Mouse (Mus musculus): ENCODE data around the gene Gpx2. TPM values are rescaled to one million over a fixed set of nuclear protein-coding genes. Genes with fewer than 3 reads are reported as not detected.

Gpx2 gene
- polyA plus RNA-seq, 1 experiment from 2014 or later, result 0.22 TPM

DNA sequence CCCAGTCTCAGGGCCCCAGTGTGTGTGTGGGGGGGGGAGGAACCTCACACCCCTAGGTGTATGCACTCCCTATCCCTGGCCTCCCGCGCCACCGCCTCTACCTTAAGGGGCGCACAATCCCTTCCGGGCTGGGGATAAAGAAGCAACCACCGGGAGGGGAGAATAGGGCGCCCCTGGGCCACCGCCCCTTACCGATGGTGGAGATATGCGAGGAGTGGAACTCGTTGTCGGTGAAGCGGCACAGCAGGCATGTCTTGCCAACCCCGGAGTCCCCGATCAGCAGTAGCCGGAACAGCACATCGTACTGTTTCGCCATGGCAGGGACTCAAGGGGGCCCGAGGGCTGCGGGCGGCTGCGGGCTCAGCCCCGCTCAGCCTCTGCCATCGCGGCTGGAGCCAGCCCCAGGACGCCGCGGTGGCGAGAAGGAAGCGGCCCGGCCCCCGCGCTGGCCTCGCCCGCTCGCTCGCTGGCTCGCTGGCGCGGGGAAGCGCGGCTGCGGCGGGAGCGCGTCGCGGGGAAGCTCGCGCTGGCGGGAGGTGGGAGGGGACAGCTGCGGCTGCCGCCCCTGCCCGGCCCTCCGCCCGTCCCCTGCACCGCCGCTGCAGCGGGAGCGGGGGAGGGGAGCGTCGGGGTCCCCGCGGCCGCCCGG is 26.8 kb upstream of the Gpx2 start:
- peak; percentile 81 for ATAC-seq
- under 1% methylated on average over 65 of the region's 66 CpGs for WGBS

GRCm38 (mm10) chr12:76820615-76821014 is 25.3 kb upstream of the Gpx2 start:
- no peak for ATAC-seq
- no peaks in the 10 kb centered on the region for H3K9me3 ChIP-seq (ENCODE audit: control insufficient read depth, low read length)
- H3K27me3 ChIP-seq (replicated peaks; ENCODE audit: control insufficient read depth, insufficient read depth, low read length), result no peaks in the 10 kb centered on the region; the same call in 1 of the 2 replicates
- H3K27ac ChIP-seq (ENCODE audit: low read length), result no peak overlapping the region
- H3K4me2 ChIP-seq (ENCODE audit: low read length), result peak overlapping the region; percentile 83
- 51% methylated on average over 4 of the region's 4 CpGs for WGBS
- H3K4me3 ChIP-seq (replicated peaks; ENCODE audit: low read length), result no peak overlapping the region
- no peak overlapping the region for H3K9ac ChIP-seq (replicated peaks; ENCODE audit: low read depth, low read length)
- no peaks in the 10 kb centered on the region for H3K36me3 ChIP-seq (ENCODE audit: control insufficient read depth, insufficient read depth)
- H3K4me1 ChIP-seq (replicated peaks; ENCODE audit: control insufficient read depth, insufficient read depth, low read length), result peaks cover 16% of the 10 kb centered on the region

More for the DNA sequence above, 26.8 kb upstream of the Gpx2 start:
- peak overlapping the region; percentile 91 for H3K9ac ChIP-seq (replicated peaks; ENCODE audit: low read depth, low read length)
- peak overlapping the region; percentile 79 for H3K4me3 ChIP-seq (replicated peaks; ENCODE audit: low read length)
- H3K4me2 ChIP-seq (ENCODE audit: low read length), result peak overlapping the region; percentile 83
- H3K36me3 ChIP-seq (ENCODE audit: control insufficient read depth, insufficient read depth), result no peaks in the 10 kb centered on the region
- H3K27ac ChIP-seq (ENCODE audit: low read length), result peak overlapping the region; percentile 54
- peaks cover 16% of the 10 kb centered on the region for H3K4me1 ChIP-seq (replicated peaks; ENCODE audit: control insufficient read depth, insufficient read depth, low read length)
- H3K27me3 ChIP-seq (replicated peaks; ENCODE audit: control insufficient read depth, insufficient read depth, low read length), result no peaks in the 10 kb centered on the region; the same call in 1 of the 2 replicates
- H3K9me3 ChIP-seq (ENCODE audit: control insufficient read depth, low read length), result no peaks in the 10 kb centered on the region

- no peak for ATAC-seq
Measured at GRCm38 (mm10) chr12:76819816-76820215, 24.5 kb upstream of the Gpx2 start.

GRCm38 (mm10) chr12:76818908-76819307 is 23.6 kb upstream of the Gpx2 start:
- Histone ChIP-seq H3K9ac (replicated peaks; ENCODE audit: low read depth, low read length) (no peak overlapping the region), H3K4me2 (ENCODE audit: low read length) (no peak overlapping the region), H3K27me3 (replicated peaks; ENCODE audit: control insufficient read depth, insufficient read depth, low read length) (no peaks in the 10 kb centered on the region; the same call in 1 of the 2 replicates), H3K27ac (ENCODE audit: low read length) (no peak overlapping the region), H3K36me3 (ENCODE audit: control insufficient read depth, insufficient read depth) (no peaks in the 10 kb centered on the region), H3K4me1 (replicated peaks; ENCODE audit: control insufficient read depth, insufficient read depth, low read length) (peaks cover 16% of the 10 kb centered on the region), H3K9me3 (ENCODE audit: control insufficient read depth, low read length) (no peaks in the 10 kb centered on the region), H3K4me3 (replicated peaks; ENCODE audit: low read length) (no peak overlapping the region)
- 94% methylated on average over 9 of the region's 9 CpGs for WGBS
- no peak for ATAC-seq

More at GRCm38 (mm10) chr12:76819816-76820215, 24.5 kb upstream of the Gpx2 start:
- Histone ChIP-seq H3K4me2 (ENCODE audit: low read length) (no peak overlapping the region), H3K27me3 (replicated peaks; ENCODE audit: control insufficient read depth, insufficient read depth, low read length) (no peaks in the 10 kb centered on the region; the same call in 1 of the 2 replicates), H3K4me3 (replicated peaks; ENCODE audit: low read length) (no peak overlapping the region), H3K36me3 (ENCODE audit: control insufficient read depth, insufficient read depth) (no peaks in the 10 kb centered on the region), H3K9ac (replicated peaks; ENCODE audit: low read depth, low read length) (no peak overlapping the region), H3K4me1 (replicated peaks; ENCODE audit: control insufficient read depth, insufficient read depth, low read length) (peaks cover 16% of the 10 kb centered on the region), H3K27ac (ENCODE audit: low read length) (no peak overlapping the region), H3K9me3 (ENCODE audit: control insufficient read depth, low read length) (no peaks in the 10 kb centered on the region)
- 43% methylated on average over 6 of the region's 6 CpGs for WGBS

DNA sequence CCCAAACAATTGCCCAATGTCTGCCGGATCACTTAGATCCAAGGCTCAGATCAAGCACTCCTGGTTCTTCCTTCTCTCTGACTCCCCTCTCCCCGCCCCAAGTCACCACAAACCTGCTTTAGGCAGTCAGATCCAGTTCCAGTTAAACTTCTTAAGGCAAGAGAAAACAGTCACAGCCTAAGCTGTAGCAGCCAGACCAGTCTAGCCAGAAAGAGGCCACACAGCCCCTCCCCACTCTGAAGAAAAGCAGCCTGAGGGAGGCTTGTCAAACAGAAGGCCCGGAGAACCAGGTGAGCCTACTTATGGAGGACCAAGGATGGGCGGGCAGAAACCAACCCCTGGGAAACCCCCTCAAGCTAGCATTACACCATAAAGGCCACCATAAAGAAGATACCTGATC is 22.8 kb upstream of the Gpx2 start:
- no peak overlapping the region for H3K4me2 ChIP-seq (ENCODE audit: low read length)
- ATAC-seq, result no peak
- H3K27me3 ChIP-seq (replicated peaks; ENCODE audit: control insufficient read depth, insufficient read depth, low read length), result no peaks in the 10 kb centered on the region
- H3K27ac ChIP-seq (ENCODE audit: low read length), result no peak overlapping the region
- H3K4me1 ChIP-seq (replicated peaks; ENCODE audit: control insufficient read depth, insufficient read depth, low read length), result peaks cover 16% of the 10 kb centered on the region
- H3K9ac ChIP-seq (replicated peaks; ENCODE audit: low read depth, low read length), result no peak overlapping the region
- H3K9me3 ChIP-seq (ENCODE audit: control insufficient read depth, low read length), result no peaks in the 10 kb centered on the region
- no peak overlapping the region for H3K4me3 ChIP-seq (replicated peaks; ENCODE audit: low read length)
- H3K36me3 ChIP-seq (ENCODE audit: control insufficient read depth, insufficient read depth), result no peaks in the 10 kb centered on the region
- 65% methylated on average over 4 of the region's 4 CpGs for WGBS

GRCm38 (mm10) chr12:76817176-76817575 is 21.8 kb upstream of the Gpx2 start:
- H3K27ac ChIP-seq (ENCODE audit: low read length), result no peak overlapping the region
- H3K4me3 ChIP-seq (replicated peaks; ENCODE audit: low read length), result no peak overlapping the region
- H3K9ac ChIP-seq (replicated peaks; ENCODE audit: low read depth, low read length), result no peak overlapping the region
- no peaks in the 10 kb centered on the region for H3K27me3 ChIP-seq (replicated peaks; ENCODE audit: control insufficient read depth, insufficient read depth, low read length)
- no peaks in the 10 kb centered on the region for H3K36me3 ChIP-seq (ENCODE audit: control insufficient read depth, insufficient read depth)
- peaks cover 12% of the 10 kb centered on the region for H3K4me1 ChIP-seq (replicated peaks; ENCODE audit: control insufficient read depth, insufficient read depth, low read length)
- WGBS, result 56% methylated on average over 4 of the region's 4 CpGs
- no peak for ATAC-seq
- H3K4me2 ChIP-seq (ENCODE audit: low read length), result no peak overlapping the region
- H3K9me3 ChIP-seq (ENCODE audit: control insufficient read depth, low read length), result no peaks in the 10 kb centered on the region

GRCm38 (mm10) chr12:76816720-76817119 is 21.4 kb upstream of the Gpx2 start:
- peaks cover 11% of the 10 kb centered on the region for H3K4me1 ChIP-seq (replicated peaks; ENCODE audit: control insufficient read depth, insufficient read depth, low read length)
- no peaks in the 10 kb centered on the region for H3K36me3 ChIP-seq (ENCODE audit: control insufficient read depth, insufficient read depth)
- no peak for ATAC-seq
- no peak overlapping the region for H3K4me2 ChIP-seq (ENCODE audit: low read length)
- H3K9ac ChIP-seq (replicated peaks; ENCODE audit: low read depth, low read length), result no peak overlapping the region
- H3K27me3 ChIP-seq (replicated peaks; ENCODE audit: control insufficient read depth, insufficient read depth, low read length), result no peaks in the 10 kb centered on the region
- no peak overlapping the region for H3K4me3 ChIP-seq (replicated peaks; ENCODE audit: low read length)
- 58% methylated on average over 4 of the region's 4 CpGs for WGBS
- H3K27ac ChIP-seq (ENCODE audit: low read length), result no peak overlapping the region
- H3K9me3 ChIP-seq (ENCODE audit: control insufficient read depth, low read length), result no peaks in the 10 kb centered on the region

DNA sequence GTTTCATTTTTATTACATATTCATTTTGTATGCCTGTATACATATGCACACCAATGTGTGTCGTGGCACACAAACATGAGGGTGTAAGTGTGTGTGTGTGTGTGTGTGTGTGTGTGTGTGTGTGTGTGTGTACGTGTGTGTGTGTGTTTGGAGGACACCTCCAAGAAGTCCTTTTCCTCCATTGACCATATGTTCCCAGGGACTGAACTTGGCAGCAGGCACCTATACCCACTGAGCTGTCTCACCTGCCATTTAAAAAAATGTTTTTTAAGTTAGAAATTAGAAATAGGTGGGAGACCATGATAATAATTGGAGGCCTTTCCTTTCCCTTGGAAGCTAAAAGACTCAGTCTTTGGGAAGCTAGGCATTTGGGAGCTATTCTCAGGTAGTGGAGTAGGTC is 18.8 kb upstream of the Gpx2 start:
- Histone ChIP-seq H3K27ac (ENCODE audit: low read length) (no peak overlapping the region), H3K9me3 (ENCODE audit: control insufficient read depth, low read length) (no peaks in the 10 kb centered on the region), H3K4me1 (replicated peaks; ENCODE audit: control insufficient read depth, insufficient read depth, low read length) (no peaks in the 10 kb centered on the region; the same call in 1 of the 2 replicates), H3K4me2 (ENCODE audit: low read length) (no peak overlapping the region), H3K27me3 (replicated peaks; ENCODE audit: control insufficient read depth, insufficient read depth, low read length) (no peaks in the 10 kb centered on the region), H3K4me3 (replicated peaks; ENCODE audit: low read length) (no peak overlapping the region), H3K36me3 (ENCODE audit: control insufficient read depth, insufficient read depth) (no peaks in the 10 kb centered on the region), H3K9ac (replicated peaks; ENCODE audit: low read depth, low read length) (no peak overlapping the region)
- ATAC-seq, result no peak
- WGBS, result 78% methylated on average over 2 of the region's 2 CpGs

DNA sequence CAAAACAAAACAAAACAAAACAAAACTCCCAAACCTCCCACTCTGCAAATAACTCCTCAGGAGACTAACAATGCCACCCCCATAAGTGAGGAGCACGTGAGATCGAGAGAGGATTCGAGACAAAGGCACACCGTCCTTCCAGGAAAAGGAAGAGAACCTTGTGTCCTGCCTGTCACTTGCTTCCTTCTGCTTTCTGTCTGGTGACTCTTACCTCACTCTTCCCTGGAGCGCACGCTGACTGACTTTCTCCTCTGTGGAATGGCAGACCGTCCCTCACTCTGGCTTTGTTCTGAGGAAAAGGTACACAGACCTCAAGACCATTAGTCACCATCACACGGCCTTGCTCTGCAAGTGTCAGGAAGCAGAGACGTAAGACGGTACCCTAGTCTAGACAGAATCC is 18.2 kb upstream of the Gpx2 start:
- Histone ChIP-seq H3K4me3 (replicated peaks; ENCODE audit: low read length) (no peak overlapping the region), H3K9me3 (ENCODE audit: control insufficient read depth, low read length) (no peaks in the 10 kb centered on the region), H3K36me3 (ENCODE audit: control insufficient read depth, insufficient read depth) (no peaks in the 10 kb centered on the region), H3K27me3 (replicated peaks; ENCODE audit: control insufficient read depth, insufficient read depth, low read length) (no peaks in the 10 kb centered on the region), H3K27ac (ENCODE audit: low read length) (no peak overlapping the region), H3K4me2 (ENCODE audit: low read length) (no peak overlapping the region), H3K4me1 (replicated peaks; ENCODE audit: control insufficient read depth, insufficient read depth, low read length) (no peaks in the 10 kb centered on the region; the same call in 1 of the 2 replicates), H3K9ac (replicated peaks; ENCODE audit: low read depth, low read length) (no peak overlapping the region)
- 84% methylated on average over 10 of the region's 10 CpGs for WGBS
- no peak for ATAC-seq
